Mouse (Mus musculus): ENCODE measurements at regions not wholly inside any gene's neighbourhood (a gene's known extent, or its start where the extent isn't known, plus 50 kb on each side); places are given as distances from the start of the nearest gene placed in this dataset.

DNA sequence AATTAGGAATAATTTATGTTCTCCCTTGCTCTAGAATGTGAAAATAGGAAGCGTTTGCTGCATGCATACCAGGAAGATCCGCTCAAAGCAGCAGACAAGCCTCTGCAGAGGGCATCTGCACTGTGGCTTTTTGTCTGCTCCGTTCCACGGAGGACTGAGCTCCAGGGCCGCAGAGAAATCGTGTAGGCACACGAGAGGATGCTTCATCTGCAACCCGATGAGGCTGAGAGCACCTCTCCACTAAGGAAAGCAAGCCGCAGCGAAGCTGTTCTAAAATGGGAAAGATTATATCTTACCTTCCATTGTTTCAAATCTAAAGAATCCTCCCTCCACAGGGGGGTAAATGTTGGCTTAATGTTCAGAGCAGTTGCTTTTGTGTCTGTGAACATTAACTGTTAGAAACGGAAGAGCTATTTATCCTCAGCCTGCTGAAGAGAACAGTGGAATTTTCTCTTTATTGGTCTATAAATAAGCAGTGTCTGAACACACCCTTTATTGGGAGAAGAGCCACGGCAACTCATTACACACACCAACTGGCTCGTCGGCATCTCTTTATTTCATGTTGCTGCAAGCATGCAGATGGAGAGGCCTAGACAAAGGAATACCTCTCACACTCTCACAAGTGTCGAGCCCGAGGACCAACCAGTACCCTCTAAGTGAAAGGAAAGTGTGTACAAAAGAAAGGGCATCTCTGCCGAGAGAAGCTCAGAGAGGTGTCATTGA, 414.6 kb upstream of the Hnrnpa3 start:
- H3K27me3 ChIP-seq, result no peaks in the 10 kb centered on the region
- no peak overlapping the region for H3K9ac ChIP-seq
- 61% methylated on average over 17 of the region's 17 CpGs for WGBS (ENCODE audit: insufficient replicate concordance)
- H3K9me3 ChIP-seq (replicated peaks), result no peaks in the 10 kb centered on the region
- no peak overlapping the region for H3K27ac ChIP-seq (replicated peaks)
- no peak overlapping the region for H3K4me3 ChIP-seq (replicated peaks)
- no peaks in the 10 kb centered on the region for H3K36me3 ChIP-seq (replicated peaks)
- ATAC-seq (ENCODE audit: insufficient read depth), result no peak
- no peak overlapping the region for H3K4me2 ChIP-seq
- H3K4me1 ChIP-seq (replicated peaks), result no peaks in the 10 kb centered on the region

DNA sequence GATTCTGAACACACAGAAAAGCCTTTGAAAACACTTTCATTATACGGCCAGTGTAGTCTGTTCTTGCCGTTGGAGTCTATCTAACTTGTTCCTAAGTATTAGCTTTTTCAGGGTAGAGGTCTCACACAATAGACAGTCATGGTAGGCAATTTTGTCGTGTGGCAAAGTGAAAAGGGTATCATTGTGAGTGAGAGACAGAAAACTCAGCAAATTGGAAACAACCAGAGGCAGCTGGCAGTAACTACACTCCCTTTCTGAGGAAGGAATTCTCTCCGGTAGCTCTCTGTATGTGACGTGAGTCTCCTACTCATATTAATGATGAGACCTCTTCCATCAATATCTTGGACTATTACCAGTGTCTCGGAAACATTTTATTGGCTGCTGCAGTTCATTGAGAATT, 413.8 kb upstream of the Hnrnpa3 start:
- WGBS (ENCODE audit: insufficient replicate concordance), result 77% methylated on average over 6 of the region's 6 CpGs

DNA sequence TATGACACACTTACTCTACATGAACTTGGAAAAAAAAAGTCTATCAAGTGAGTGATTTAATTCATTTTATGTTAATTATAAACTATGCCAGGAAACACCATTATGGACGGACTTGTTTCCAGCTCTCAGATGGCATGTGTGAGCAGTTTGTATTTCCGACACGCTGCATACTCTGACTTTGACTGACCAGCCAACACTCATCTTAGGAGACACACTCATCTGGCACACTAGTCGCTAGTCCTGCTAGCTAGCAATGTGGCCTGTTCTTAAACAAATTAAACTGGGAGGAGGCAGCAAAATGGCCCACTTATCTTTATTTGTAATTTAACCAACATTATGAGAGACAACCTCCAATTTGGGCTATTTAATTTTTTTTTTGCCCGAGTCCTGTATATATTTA, 413.4 kb upstream of the Hnrnpa3 start:
- no peak overlapping the region for H3K4me3 ChIP-seq (replicated peaks)
- H3K36me3 ChIP-seq (replicated peaks), result no peaks in the 10 kb centered on the region
- no peak for ATAC-seq (ENCODE audit: insufficient read depth)
- H3K9ac ChIP-seq, result no peak overlapping the region
- 62% methylated on average over 5 of the region's 5 CpGs for WGBS (ENCODE audit: insufficient replicate concordance)
- H3K27me3 ChIP-seq, result no peaks in the 10 kb centered on the region
- H3K27ac ChIP-seq (replicated peaks), result no peak overlapping the region
- no peaks in the 10 kb centered on the region for H3K9me3 ChIP-seq (replicated peaks)
- H3K4me2 ChIP-seq, result no peak overlapping the region
- H3K4me1 ChIP-seq (replicated peaks), result no peaks in the 10 kb centered on the region

More for the DNA sequence above, 413.8 kb upstream of the Hnrnpa3 start:
- no peak overlapping the region for H3K4me2 ChIP-seq
- H3K36me3 ChIP-seq (replicated peaks), result no peaks in the 10 kb centered on the region
- H3K4me3 ChIP-seq (replicated peaks), result no peak overlapping the region
- no peaks in the 10 kb centered on the region for H3K4me1 ChIP-seq (replicated peaks)
- ATAC-seq (ENCODE audit: insufficient read depth), result no peak
- H3K9ac ChIP-seq, result no peak overlapping the region
- no peak overlapping the region for H3K27ac ChIP-seq (replicated peaks)
- no peaks in the 10 kb centered on the region for H3K9me3 ChIP-seq (replicated peaks)
- H3K27me3 ChIP-seq, result no peaks in the 10 kb centered on the region

DNA sequence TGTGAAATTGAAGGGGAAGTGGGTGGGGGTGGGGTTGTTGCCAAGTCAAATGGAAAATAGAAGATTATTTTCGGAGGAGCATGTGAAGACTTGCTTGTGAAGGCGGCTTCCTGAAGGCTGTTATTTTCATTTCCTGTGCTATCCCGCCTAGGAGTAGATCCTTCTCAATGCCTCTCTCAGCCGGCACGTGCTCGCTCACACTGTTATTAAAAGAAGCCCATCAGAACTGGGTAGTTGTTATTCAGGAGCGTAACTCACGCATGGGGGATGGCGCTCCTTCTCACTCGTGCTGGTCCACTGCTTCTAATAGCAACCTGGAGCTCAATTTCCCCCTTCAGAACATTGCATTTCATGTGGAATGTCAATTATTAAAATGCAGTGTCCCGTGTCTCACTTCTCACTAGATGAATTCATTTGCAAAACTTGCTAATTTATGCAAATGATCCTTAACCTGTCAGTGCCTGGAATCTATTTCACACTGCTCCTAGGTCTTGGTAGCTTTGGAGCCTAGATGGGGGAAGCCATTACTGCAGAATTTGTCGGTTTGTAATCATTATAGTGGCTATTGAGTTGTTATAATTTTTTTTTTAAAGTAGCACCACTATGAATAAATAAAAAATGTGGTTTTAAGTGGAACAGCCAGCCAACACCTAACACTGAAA, 412.8 kb upstream of the Hnrnpa3 start:
- Histone ChIP-seq H3K4me2 (no peak overlapping the region), H3K4me1 (replicated peaks) (no peaks in the 10 kb centered on the region), H3K36me3 (replicated peaks) (no peaks in the 10 kb centered on the region), H3K27me3 (no peaks in the 10 kb centered on the region), H3K27ac (replicated peaks) (no peak overlapping the region), H3K9me3 (replicated peaks) (no peaks in the 10 kb centered on the region), H3K9ac (no peak overlapping the region), H3K4me3 (replicated peaks) (no peak overlapping the region)
- WGBS (ENCODE audit: insufficient replicate concordance), result 28% methylated on average over 12 of the region's 12 CpGs
- ATAC-seq (ENCODE audit: insufficient read depth), result no peak

DNA sequence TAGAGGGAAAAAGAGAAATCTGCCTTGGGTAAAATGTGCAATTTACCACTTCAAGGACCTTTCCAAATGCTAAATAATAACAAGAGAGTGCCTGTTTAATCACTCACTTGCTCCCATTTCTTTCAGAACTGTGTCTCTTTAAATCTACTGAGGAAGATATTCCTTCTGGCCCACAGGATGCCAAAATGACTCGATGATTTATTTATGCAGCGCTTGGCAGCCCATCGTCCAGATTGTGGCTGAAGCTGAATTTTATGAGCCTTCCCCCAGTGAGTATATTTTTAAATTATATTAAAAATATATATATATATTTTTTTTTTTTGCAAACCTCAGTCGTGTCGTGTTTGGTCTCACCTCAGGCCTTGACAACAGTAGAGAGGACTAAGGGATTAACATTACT, 410.8 kb upstream of the Hnrnpa3 start:
- Histone ChIP-seq H3K27ac (replicated peaks) (no peak overlapping the region), H3K4me3 (replicated peaks) (no peak overlapping the region), H3K27me3 (no peaks in the 10 kb centered on the region), H3K9me3 (replicated peaks) (no peaks in the 10 kb centered on the region), H3K36me3 (replicated peaks) (no peaks in the 10 kb centered on the region), H3K4me1 (replicated peaks) (no peaks in the 10 kb centered on the region), H3K9ac (no peak overlapping the region), H3K4me2 (no peak overlapping the region)
- WGBS (ENCODE audit: insufficient replicate concordance), result 40% methylated on average over 5 of the region's 5 CpGs
- no peak for ATAC-seq (ENCODE audit: insufficient read depth)

DNA sequence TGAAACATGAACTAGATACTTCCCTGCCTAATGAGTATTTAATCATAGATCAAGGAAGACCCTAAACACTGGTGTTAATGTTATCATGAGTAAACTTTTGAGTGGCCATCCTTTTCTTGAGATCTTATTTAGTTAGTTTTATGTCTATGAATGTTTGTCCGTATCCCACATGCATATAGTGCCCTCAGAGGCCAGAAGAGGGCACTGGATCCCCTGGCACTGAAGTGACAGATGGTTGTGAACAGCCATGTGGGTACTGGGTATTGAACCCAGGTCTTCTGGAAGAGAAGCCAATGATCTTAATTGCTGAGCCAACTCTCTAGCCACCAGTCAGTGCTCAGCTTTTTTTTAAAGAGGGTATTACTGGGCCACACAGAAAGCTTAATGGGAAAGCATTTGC, 408.6 kb upstream of the Hnrnpa3 start:
- Histone ChIP-seq H3K36me3 (replicated peaks) (no peaks in the 10 kb centered on the region), H3K9ac (no peak overlapping the region), H3K9me3 (replicated peaks) (no peaks in the 10 kb centered on the region), H3K4me3 (replicated peaks) (no peak overlapping the region), H3K4me1 (replicated peaks) (no peaks in the 10 kb centered on the region), H3K27me3 (no peaks in the 10 kb centered on the region), H3K4me2 (no peak overlapping the region), H3K27ac (replicated peaks) (no peak overlapping the region)
- ATAC-seq (ENCODE audit: insufficient read depth), result no peak
- WGBS (ENCODE audit: insufficient replicate concordance), result 51% methylated on average over 1 of the region's 1 CpGs

DNA sequence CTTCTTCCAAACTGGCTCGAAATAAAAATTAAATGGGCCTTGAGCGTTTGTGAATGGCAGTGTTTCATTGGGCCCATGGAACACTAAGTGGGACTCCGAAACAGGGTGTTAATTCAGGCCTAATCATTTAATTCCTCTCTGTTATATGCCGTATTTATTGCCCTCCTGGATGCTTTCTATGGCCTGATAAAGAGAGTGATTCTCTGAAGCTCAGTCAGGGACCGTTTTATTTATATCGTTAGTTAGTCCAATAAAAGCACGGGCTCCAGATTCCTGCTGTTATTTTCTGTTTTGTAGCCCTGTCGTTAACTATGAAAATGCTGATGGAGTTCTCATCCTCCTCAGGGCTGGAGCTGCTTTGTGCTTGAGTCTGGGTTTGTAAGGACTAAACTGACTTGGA, 406.2 kb upstream of the Hnrnpa3 start:
- H3K36me3 ChIP-seq (replicated peaks), result no peaks in the 10 kb centered on the region
- no peak overlapping the region for H3K4me3 ChIP-seq (replicated peaks)
- no peak for ATAC-seq (ENCODE audit: insufficient read depth)
- no peak overlapping the region for H3K4me2 ChIP-seq
- no peak overlapping the region for H3K27ac ChIP-seq (replicated peaks)
- WGBS (ENCODE audit: insufficient replicate concordance), result 74% methylated on average over 8 of the region's 8 CpGs
- H3K9ac ChIP-seq, result no peak overlapping the region
- no peaks in the 10 kb centered on the region for H3K4me1 ChIP-seq (replicated peaks)
- no peaks in the 10 kb centered on the region for H3K27me3 ChIP-seq
- no peaks in the 10 kb centered on the region for H3K9me3 ChIP-seq (replicated peaks)

DNA sequence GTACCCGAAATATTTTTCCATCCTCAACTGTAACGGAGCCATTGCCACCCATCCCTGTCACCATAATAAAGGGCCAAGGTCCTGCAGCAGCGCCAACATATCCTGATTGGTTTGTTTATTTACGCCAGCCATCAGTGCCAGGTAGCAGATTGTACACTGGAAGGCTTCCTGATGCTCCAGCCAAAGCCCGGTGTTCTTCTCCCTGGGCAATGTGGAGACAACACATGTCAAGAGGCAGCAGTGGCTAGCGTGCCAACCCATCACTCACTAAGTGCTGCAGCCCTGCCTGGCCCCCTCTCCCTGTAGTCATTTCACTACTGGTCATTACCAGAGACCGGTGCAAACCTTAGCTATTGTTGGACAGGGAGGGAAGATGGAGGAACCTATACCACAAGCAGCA, 393.8 kb upstream of the Hnrnpa3 start:
- Histone ChIP-seq H3K4me3 (replicated peaks) (no peak overlapping the region), H3K27ac (replicated peaks) (no peak overlapping the region), H3K9ac (no peak overlapping the region), H3K4me2 (no peak overlapping the region), H3K9me3 (replicated peaks) (no peaks in the 10 kb centered on the region), H3K36me3 (replicated peaks) (no peaks in the 10 kb centered on the region), H3K27me3 (no peaks in the 10 kb centered on the region), H3K4me1 (replicated peaks) (no peaks in the 10 kb centered on the region)
- no peak for ATAC-seq (ENCODE audit: insufficient read depth)
- WGBS (ENCODE audit: insufficient replicate concordance), result 63% methylated on average over 7 of the region's 7 CpGs

DNA sequence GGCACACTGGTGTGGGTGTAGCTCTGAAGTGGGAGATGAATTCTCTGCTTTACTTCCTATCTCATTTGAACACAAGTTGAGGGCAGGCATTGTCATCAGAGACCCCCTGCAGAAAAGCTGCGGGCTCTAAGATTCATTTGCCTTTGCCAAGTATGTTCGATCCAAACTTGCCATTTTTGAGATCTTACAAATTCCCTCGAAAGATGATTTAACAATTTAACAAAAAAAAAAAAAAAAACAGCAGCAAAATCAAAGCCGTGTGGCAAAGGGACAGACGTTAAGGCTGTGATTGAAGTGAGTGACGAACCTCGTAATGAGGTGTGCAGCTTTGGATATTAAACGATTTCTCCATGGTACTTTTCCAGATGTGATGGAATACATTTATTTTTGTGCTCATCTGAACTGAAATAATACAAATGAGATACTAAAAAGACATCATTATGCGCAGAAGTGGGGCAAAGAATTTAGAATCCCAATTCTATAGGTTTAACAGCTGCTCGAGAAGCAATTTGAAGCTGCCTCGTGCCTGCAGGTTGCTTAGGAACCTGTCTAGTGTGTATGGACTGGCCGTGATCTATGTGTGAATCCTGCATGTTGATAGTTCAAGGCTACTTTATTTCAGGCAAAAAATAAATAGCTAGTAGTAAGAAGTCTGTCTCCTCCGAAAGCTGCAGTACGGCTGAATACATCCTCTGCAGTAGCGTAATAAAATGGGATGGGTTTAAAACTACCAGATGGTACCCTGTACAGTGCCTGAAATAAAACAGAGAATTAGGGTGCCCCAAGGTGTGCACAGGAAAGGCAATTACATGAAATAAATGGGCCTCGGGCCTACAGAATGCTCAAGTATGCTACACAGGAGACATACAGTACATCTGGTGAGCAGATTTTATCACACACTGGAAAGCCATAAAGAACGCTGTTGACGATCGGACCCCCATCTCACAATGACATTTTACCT, 393.0 kb upstream of the Hnrnpa3 start:
- Histone ChIP-seq H3K4me3 (replicated peaks) (no peak overlapping the region), H3K27me3 (no peaks in the 10 kb centered on the region), H3K9me3 (replicated peaks) (no peaks in the 10 kb centered on the region), H3K36me3 (replicated peaks) (no peaks in the 10 kb centered on the region), H3K9ac (no peak overlapping the region), H3K27ac (replicated peaks) (no peak overlapping the region), H3K4me1 (replicated peaks) (no peaks in the 10 kb centered on the region), H3K4me2 (no peak overlapping the region)
- no peak for ATAC-seq (ENCODE audit: insufficient read depth)
- 75% methylated on average over 19 of the region's 19 CpGs for WGBS (ENCODE audit: insufficient replicate concordance)

DNA sequence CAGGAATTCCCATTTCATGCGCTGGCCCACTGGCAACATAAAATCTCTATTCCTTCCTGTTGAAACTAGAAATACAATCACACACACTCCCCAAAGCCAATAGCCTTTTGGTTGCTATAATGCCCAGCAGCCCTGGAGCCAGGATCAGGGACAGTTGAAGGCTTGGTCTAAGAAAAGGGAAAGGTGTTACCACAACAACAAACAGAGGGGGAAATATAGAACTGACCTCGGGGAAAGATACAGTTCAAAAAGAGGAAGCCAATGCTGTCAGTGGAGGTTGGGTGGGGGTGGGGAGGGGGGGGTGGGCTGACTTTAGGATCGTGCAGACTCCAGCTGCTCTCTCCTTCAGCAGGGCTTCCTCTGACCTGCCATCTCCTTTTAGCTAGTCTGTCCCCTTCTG, 391.1 kb upstream of the Hnrnpa3 start:
- Histone ChIP-seq H3K27me3 (no peaks in the 10 kb centered on the region), H3K4me1 (replicated peaks) (no peaks in the 10 kb centered on the region), H3K9me3 (replicated peaks) (no peaks in the 10 kb centered on the region), H3K27ac (replicated peaks) (no peak overlapping the region), H3K4me2 (no peak overlapping the region), H3K4me3 (replicated peaks) (no peak overlapping the region), H3K9ac (no peak overlapping the region), H3K36me3 (replicated peaks) (no peaks in the 10 kb centered on the region)
- no peak for ATAC-seq (ENCODE audit: insufficient read depth)
- WGBS (ENCODE audit: insufficient replicate concordance), result 22% methylated on average over 3 of the region's 3 CpGs

DNA sequence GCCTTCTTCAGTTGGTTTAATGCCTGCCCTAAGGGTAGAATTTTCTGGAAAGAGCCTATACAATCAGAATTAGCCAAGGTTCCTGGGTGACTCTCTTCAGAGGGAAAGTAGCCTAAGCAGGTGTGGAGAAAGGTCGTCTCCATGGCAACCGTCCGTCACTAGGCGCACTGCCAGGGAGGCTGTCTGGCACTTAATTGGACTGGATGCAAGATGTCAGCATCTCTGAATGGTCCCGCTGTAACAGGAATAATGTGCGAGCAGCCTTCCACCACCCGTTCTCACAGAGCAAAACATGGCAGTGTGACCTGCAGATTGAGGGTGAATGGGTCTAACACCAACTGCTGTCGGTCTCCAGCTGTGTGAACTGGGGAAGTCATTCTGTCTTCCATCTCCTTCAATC, 389.6 kb upstream of the Hnrnpa3 start:
- 63% methylated on average over 8 of the region's 8 CpGs for WGBS (ENCODE audit: insufficient replicate concordance)
- no peak overlapping the region for H3K9ac ChIP-seq
- no peaks in the 10 kb centered on the region for H3K36me3 ChIP-seq (replicated peaks)
- H3K9me3 ChIP-seq (replicated peaks), result no peaks in the 10 kb centered on the region
- H3K27ac ChIP-seq (replicated peaks), result no peak overlapping the region
- no peak overlapping the region for H3K4me2 ChIP-seq
- no peaks in the 10 kb centered on the region for H3K4me1 ChIP-seq (replicated peaks)
- H3K27me3 ChIP-seq, result no peaks in the 10 kb centered on the region
- ATAC-seq (ENCODE audit: insufficient read depth), result no peak
- H3K4me3 ChIP-seq (replicated peaks), result no peak overlapping the region

Measured in liver, embryonic 15.5 days (tissue).